Mouse (Mus musculus) stomach, postnatal 0 days (tissue): ENCODE data around the gene Aicda. TPM values are rescaled to one million over a fixed set of nuclear protein-coding genes. Genes with fewer than 3 reads are reported as not detected.

Experiments used
- ATAC-seq: fragments of 200-750 bp; cut with Nextera tagmentation; 2 replicates; pipeline ENCODE4 v1.8.0; 2017; ENCODE audit not compliant: low FRiP score, low TSS enrichment
- DNase-seq: peaks from one replicate; pipeline ENCODE4 v3.0.0-alpha.2; 2016; ENCODE audit warnings: low spot score
- H3K27ac ChIP-seq: fragments of 300-500 bp; sonication (generic); replicated peaks from 2 replicates; pipeline ENCODE4 v1.5.1; 2014; ENCODE audit warnings: mild to moderate bottlenecking, control low read depth
- H3K27me3 ChIP-seq: fragments of 300-500 bp; sonication (generic); 2 replicates; pipeline ENCODE4 v1.6.1; 2014; ENCODE audit warnings: low read length; ENCODE audit not compliant: control insufficient read depth, insufficient read depth
- H3K36me3 ChIP-seq: fragments of 300-500 bp; sonication (generic); 2 replicates; pipeline ENCODE4 v1.6.1; 2014; ENCODE audit warnings: low read length, mixed read lengths; ENCODE audit not compliant: control insufficient read depth, insufficient read depth
- H3K4me1 ChIP-seq: fragments of 300-500 bp; sonication (generic); replicated peaks from 2 replicates; pipeline ENCODE4 v1.6.1; 2014; ENCODE audit warnings: antibody characterized with exemption; ENCODE audit not compliant: control insufficient read depth, insufficient read depth
- H3K4me2 ChIP-seq: fragments of 300-500 bp; sonication (generic); replicated peaks from 2 replicates; pipeline ENCODE4 v1.6.1; 2014; ENCODE audit warnings: low read depth, mild to moderate bottlenecking, control low read depth, moderate library complexity
- H3K4me3 ChIP-seq: fragments of 300-500 bp; sonication (generic); 2 replicates; pipeline ENCODE4 v1.5.1; 2014; ENCODE audit warnings: low read depth, low read length, control low read depth
- H3K9ac ChIP-seq: fragments of 300-500 bp; sonication (generic); 2 replicates; pipeline ENCODE4 v1.6.1; 2014; ENCODE audit warnings: mild to moderate bottlenecking, low read length, control low read depth, mixed read lengths
- H3K9me3 ChIP-seq: fragments of 300-500 bp; sonication (generic); 2 replicates; pipeline ENCODE4 v1.6.1; 2016; ENCODE audit warnings: low read length; ENCODE audit not compliant: control insufficient read depth
- CTCF ChIP-seq: IDR thresholded peaks from 2 replicates; pipeline ENCODE4 v1.5.1; 2016; ENCODE audit warnings: antibody characterized with exemption, low read depth, mild to moderate bottlenecking, moderate library complexity
- EP300 ChIP-seq: optimal IDR thresholded peaks from 2 replicates; pipeline ENCODE3; 2016; ENCODE audit warnings: antibody characterized with exemption
- WGBS: fragments of 180-500 bp; shearing (Covaris S2); extraction: QIAGEN DNeasy Blood & Tissue Kit; methylation state at CpG from one replicate; pipeline ENCODE4 v1.1.7; 2014; 5-methylcytosine and 5-hydroxymethylcytosine counted together
- polyA plus RNA-seq: library from polyadenylated mRNA; unstranded; fragments of >200 nt; fragmentation: Nextera tagmentation; extraction: Ambion mirVana; gene quantifications from 2 replicates; pipeline ENCODE4 v1.2.1, GENCODE M21; 2015

Aicda gene
- polyA plus RNA-seq, 1 experiment from 2014 or later = not detected

DNA sequence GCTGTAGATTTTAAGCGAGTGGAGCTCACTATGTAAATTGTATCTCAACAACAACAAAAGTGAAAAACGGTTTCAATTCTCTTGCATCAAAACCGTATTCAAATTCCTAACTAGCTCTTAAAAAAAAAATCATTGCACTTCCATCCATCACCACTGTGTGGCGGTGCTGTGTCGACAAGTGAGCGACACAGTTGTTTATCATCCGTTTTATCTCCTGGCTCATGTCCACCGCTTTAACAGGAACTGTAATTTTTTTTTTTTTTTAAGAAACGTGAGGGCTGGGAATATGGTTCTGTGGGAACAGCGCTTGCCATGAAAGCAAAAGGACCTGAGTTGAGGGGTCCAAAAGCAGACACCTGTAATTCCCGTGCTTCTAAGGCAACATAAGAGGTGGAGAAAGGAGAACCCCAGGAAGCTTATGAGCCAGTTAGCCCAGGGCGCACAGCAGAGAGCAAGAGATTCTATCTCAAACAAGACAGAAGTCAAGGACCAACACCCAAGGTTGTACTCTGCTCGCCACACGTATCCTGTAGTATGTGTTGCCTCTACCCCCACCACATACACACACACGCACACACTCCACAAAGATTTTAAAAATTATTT, 3.5 kb downstream of the Aicda start:
- TF ChIP-seq EP300 = no peak
- peak; percentile 84 for TF ChIP-seq CTCF
- H3K4me1 ChIP-seq = no peaks in the 10 kb centered on the region
- H3K27me3 ChIP-seq = no peaks in the 10 kb centered on the region
- no peaks in the 10 kb centered on the region for H3K36me3 ChIP-seq
- 24% methylated on average over 15 of the region's 15 CpGs for WGBS
- no peak overlapping the region for H3K27ac ChIP-seq
- DNase-seq (peak; percentile 43), ATAC-seq (no peak)
- H3K4me2 ChIP-seq = no peak overlapping the region
- H3K9me3 ChIP-seq = no peaks in the 10 kb centered on the region
- no peak overlapping the region for H3K4me3 ChIP-seq
- H3K9ac ChIP-seq = no peak overlapping the region

DNA sequence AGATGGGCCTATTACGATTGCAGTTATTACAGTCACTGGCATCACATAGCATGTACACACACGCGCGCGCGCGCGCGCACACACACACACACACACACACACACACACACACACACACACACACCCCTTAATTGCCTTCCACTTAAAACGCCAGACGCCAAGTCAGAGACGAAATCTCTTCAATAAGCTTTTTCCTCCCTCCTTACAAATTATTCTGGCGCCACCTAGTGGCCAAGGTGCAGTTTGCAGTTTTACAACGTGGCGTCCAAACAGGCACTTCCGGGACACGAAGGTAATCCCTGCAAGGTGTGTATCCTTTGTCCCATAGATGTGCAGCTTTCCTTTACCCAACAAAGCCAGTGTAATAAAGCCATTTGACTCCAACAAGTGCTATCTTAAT, 6.8 kb downstream of the Aicda start:
- 0 out of 2 replicates have a peak overlapping the region, but pooled peaks have one; percentile 9 for H3K4me2 ChIP-seq
- ATAC-seq (peak; percentile 34; the same call in 1 of the 2 replicates), DNase-seq (peak; percentile 82)
- H3K27me3 ChIP-seq = no peaks in the 10 kb centered on the region
- no peaks in the 10 kb centered on the region for H3K9me3 ChIP-seq
- no peak overlapping the region for H3K4me3 ChIP-seq
- H3K4me1 ChIP-seq = no peaks in the 10 kb centered on the region
- 7% methylated on average over 17 of the region's 17 CpGs for WGBS
- no peak overlapping the region for H3K27ac ChIP-seq
- H3K9ac ChIP-seq = no peak overlapping the region
- H3K36me3 ChIP-seq = no peaks in the 10 kb centered on the region
- TF ChIP-seq CTCF (peak; percentile 93), EP300 (no peak)

DNA sequence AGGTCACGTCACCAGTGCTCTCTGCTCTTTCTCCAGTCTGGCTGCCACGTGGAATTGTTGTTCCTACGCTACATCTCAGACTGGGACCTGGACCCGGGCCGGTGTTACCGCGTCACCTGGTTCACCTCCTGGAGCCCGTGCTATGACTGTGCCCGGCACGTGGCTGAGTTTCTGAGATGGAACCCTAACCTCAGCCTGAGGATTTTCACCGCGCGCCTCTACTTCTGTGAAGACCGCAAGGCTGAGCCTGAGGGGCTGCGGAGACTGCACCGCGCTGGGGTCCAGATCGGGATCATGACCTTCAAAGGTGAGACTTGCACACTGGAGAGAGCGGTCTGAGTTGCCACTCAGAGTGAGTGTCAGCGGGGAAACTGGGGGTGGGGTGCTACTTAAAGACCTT, 7.4 kb downstream of the Aicda start:
- Histone ChIP-seq H3K36me3 (no peaks in the 10 kb centered on the region), H3K9ac (no peak overlapping the region), H3K4me3 (no peak overlapping the region), H3K9me3 (no peaks in the 10 kb centered on the region), H3K27me3 (no peaks in the 10 kb centered on the region), H3K27ac (no peak overlapping the region), H3K4me1 (no peaks in the 10 kb centered on the region), H3K4me2 (no peak overlapping the region)
- WGBS = 82% methylated on average over 20 of the region's 20 CpGs
- no peak for DNase-seq
- ATAC-seq = 0 out of 2 replicates have a peak, but pooled peaks have one; percentile 38
- TF ChIP-seq EP300 (no peak), CTCF (no peak)

DNA sequence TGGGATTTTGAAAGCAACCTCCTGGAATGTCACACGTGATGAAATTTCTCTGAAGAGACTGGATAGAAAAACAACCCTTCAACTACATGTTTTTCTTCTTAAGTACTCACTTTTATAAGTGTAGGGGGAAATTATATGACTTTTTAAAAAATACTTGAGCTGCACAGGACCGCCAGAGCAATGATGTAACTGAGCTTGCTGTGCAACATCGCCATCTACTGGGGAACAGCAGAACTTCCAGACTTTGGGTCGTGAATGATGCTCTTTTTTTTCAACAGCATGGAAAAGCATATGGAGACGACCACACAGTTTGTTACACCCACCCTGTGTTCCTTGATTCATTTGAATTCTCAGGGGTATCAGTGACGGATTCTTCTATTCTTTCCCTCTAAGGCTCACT, 8.9 kb downstream of the Aicda start:
- WGBS = 2% methylated on average over 6 of the region's 6 CpGs
- Histone ChIP-seq H3K9ac (no peak overlapping the region), H3K9me3 (no peaks in the 10 kb centered on the region), H3K36me3 (no peaks in the 10 kb centered on the region), H3K4me1 (no peaks in the 10 kb centered on the region), H3K4me3 (no peak overlapping the region), H3K4me2 (peak overlapping the region; percentile 31; the same call in 1 of the 2 replicates), H3K27ac (no peak overlapping the region), H3K27me3 (no peaks in the 10 kb centered on the region)
- no peak for TF ChIP-seq EP300
- TF ChIP-seq CTCF = peak; percentile 93
- peak; percentile 64 for DNase-seq
- ATAC-seq = no peak

DNA sequence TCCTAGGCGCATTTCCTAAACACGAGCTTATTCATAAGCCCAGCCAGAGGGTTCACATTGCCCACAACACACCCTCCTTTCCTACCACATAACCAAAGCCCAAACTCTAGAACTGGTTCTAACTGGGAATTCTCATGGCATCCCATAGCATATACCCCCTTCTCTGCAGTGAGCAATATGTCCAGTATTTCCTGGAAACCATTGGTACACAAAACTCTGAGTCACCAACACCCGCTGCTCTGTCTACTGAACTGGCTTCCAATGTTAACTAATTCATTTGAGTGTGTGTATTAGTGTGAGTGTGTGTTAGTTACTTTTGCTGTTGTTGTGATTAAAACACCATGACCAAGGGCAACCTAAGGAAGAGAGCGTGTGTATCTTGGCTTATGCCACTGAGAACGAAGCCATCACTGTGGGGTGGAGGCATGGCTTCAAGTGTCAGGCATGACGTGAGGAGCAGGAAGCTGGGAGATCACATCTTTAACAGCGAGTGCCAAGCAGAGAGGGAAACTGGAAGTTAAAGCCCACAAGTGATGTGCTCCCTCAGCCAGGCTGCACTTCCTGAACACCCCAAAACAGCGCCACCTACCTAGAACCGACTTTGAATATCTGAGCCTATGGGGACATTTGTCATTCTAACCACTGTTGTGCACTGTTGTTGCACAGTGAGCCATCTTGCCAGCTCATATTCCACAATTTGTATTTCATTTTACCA, 11.6 kb downstream of the Aicda start:
- no peaks in the 10 kb centered on the region for H3K36me3 ChIP-seq
- ATAC-seq (peak; percentile 67), DNase-seq (no peak)
- 0 out of 2 replicates have a peak, but pooled peaks have one; percentile 7 for TF ChIP-seq CTCF
- no peak for TF ChIP-seq EP300
- H3K27ac ChIP-seq = no peak overlapping the region
- no peaks in the 10 kb centered on the region for H3K4me1 ChIP-seq
- no peaks in the 10 kb centered on the region for H3K9me3 ChIP-seq
- no peak overlapping the region for H3K4me3 ChIP-seq
- 81% methylated on average over 9 of the region's 9 CpGs for WGBS
- no peaks in the 10 kb centered on the region for H3K27me3 ChIP-seq
- H3K4me2 ChIP-seq = no peak overlapping the region
- no peak overlapping the region for H3K9ac ChIP-seq

- WGBS = 67% methylated on average over 5 of the region's 5 CpGs
- no peak overlapping the region for H3K4me3 ChIP-seq
- H3K36me3 ChIP-seq = no peaks in the 10 kb centered on the region
- TF ChIP-seq CTCF = no peak
- TF ChIP-seq EP300 = no peak
- no peaks in the 10 kb centered on the region for H3K27me3 ChIP-seq
- no peak overlapping the region for H3K9ac ChIP-seq
- H3K4me1 ChIP-seq = no peaks in the 10 kb centered on the region
- no peaks in the 10 kb centered on the region for H3K9me3 ChIP-seq
- ATAC-seq = no peak
- H3K27ac ChIP-seq = no peak overlapping the region
- H3K4me2 ChIP-seq = no peak overlapping the region
- no peak for DNase-seq
Measured at GRCm38 (mm10) chr6:122569113-122569512, 15.5 kb downstream of the Aicda start.
